Mouse (Mus musculus): ENCODE measurements around the gene Ubr4.
"Not testable (repeated sequence)": the region's sequence is repeated elsewhere in the genome, so short reads cannot be mapped to it uniquely, and the experiment has no call there.

The Ubr4 gene

DNA sequence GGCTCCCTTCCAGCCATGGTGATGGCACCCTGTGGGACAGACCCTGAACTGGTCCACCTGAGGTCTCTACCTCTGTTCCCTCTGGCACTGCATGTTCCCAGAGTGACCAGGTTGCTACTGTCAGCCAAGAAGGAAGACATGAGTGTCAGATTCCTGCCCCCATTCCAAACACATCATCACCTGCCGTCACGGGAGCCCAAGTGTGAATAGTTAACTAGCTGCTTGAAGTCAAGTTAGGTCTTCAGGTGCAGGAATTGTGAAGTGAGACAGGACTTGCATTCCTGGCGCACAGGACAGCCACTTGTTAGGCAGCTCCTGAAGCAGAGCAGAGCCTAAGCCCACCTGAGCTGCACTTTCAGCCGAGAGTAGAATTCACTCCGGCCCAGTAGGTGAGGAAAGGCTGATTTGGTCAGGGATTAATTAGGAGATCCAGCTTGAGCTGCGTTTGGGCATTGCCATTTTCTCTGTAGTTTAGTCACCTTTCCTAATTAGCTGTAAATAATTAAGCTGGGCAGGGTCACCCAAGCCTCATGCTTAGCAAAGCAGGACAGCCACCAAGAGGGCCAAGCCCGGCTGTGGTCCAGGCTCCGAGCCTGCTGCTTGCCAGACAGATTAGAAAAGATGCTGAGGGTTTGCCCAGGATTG lies 131.2 kb downstream of the Ubr4 start:
- CTCF ChIA-PET, result no interaction called here

DNA sequence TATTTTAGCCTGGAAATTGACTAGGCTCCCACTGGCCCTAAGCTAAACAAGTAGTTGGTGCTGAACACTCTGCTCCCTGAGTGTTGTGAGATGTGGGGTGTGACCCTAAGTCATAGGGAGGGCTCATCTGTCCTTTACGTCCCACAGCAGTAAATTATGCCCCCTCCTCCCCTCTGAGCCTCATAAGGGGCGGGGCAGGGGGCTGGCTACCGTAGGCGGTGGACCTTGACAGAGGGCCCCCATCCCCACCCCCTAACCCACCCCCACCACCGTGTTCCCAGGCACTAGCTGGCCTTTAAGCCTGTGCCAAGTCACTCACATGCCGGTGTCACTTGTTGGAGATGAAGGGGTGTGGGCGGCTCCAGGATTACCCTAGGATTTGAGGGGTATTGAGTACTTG lies 132.1 kb downstream of the Ubr4 start:
- CTCF ChIA-PET, result no interaction called here

DNA sequence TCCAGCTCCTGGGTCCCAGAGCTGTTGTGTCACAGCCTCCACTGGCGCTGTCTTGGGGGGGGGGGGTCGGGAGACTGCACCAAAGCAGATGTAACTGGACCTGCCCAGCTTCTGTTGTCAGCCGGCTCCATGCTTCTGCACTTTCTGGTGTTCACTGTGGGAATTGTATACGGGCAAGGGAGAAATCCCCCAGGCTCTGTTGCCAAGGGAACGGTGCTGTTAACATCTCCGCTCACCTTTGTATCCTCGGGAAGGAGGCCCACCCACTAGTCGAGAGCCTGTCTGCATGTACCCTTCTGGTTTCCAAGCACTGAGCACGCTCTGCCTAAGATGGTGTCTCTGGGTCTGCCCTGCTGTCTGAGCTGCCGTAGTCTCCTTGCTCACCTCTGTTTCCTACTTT lies 134.7 kb downstream of the Ubr4 start:
- CTCF ChIA-PET, result no interaction called here

DNA sequence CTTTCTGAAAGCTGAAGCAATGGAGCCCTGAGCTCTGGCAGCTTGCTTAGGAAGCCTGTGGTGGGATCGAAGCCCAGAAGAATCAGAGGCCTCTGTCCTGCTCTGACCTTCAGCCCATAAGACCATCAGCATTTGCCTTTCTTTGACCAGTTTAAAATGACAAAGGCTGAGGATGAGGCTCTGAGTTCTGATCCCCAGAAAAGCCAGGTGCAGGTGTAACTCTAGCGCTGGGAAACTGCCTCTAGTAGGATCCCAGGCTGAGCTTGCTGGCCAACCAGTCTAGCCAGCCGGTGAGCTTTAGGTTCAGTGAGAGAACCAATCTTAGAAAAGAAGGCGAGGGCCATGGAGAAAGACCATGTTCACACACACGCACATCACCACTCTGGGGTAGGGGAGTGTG lies 135.9 kb downstream of the Ubr4 start:
- CTCF ChIA-PET, result no interaction called here

DNA sequence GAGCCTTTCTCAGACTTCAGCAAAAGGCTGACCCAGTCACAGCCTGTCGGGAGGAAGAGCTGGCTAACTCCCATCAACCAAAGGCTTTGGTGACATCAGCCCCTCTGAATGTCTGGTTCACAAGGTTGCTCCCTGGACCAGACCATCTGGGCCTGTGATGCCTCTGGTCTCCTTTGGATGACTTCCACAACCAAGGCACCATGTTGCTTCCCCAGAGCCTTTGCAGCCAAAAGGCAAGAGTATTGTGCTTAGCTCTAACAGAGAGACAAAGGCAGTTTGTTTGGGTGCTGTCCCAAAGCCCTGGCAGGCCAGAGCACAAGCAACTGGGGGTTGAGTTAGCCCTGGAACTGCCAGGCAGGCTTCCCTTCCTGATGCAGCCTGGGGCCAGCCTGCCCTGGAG lies 137.5 kb downstream of the Ubr4 start:
- CTCF ChIA-PET, result no interaction called here

DNA sequence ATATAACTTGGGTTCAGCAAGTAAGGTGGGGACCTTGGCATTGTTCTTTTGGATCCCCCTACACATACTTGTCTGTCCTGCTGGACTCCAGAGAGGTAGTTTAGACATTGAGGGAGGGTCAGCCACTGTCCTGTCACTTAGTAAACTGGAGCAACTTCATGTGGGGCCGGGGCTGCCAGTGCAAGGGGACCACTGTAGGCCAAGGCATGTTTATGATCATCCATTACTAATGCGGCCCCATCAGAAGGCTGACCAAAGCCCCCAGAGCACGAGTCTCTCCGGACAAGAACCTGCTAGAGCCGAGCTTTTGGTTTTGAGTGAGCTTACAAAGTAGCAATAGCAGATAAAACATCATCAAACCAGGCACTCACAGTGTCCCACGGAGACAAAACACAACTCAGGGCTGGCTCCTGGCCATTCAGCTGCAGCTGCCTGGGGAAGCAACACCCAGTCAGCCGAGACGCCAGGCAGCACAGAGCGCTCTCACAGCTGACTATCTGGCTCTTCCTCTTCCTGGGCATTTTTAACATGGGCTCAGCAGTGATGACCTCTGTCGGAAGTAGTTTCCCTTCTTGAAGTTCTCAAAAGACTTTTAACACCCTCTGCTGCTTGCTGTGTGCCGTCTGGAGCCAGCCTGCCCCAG lies 138.1 kb downstream of the Ubr4 start:
- CTCF ChIA-PET, result no interaction called here

DNA sequence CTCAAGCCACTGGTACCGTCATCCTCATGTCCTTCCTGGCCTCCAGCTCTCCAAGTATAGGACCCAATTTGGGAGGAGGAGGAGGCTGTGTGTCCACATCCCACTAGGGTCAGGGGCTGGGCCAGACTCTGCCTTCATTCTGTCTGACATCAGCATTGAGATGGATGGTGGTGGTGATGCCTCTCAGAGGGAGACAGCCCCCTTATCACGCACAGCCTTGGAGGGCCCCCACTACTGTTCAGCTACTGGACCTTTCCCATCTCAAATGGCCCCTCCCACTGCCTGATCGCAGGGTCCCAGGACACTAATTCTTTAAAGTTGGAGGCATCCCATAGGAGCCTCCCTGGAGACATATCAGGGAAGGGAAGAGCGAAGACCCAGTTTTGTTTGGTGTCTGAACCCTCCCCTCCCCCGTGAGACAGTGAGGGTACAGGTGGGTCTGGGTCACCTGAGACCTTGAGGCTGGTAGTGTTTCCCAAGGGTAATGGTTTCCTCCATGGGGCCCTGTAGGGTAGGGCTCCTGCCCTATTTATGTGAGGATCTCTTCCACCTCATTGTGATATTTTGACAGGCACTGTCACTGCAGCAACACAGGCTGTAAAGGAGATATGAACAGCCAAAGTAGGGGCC lies 139.2 kb downstream of the Ubr4 start:
- CTCF ChIA-PET, result no interaction called here

DNA sequence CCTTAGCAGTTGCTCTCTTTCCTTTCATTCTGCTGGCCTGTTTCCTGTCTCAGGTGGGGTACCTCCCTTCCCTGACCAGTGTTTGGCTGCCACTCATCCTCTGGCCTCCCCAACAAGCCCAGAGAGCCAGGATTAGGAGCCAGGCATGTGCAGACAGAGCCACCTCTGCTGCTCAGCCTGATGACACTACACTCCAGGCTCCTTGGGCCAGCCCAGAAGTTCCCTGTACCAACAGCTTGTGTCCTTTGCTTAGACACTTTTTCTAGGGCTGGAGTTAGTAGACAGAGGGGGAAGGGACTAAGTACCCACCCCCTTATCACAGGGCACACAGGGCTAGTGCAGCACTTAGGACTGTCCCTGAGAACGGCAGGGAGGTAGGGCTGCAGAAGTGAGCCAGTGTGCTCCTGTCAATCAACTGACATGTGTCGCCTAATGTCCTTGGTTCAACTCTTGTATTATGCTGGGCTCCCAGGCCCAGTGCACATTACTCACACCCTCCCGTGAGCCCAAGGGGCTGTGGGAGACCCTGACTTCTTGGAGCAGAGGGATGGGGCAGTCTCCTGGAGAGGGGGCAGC lies 139.9 kb downstream of the Ubr4 start:
- CTCF ChIA-PET, result interaction anchor here (0.6 kb wide), 1 partner anchor 679 kb away, joined by 8 read pairs; no protein-coding TSS in a partner anchor

DNA sequence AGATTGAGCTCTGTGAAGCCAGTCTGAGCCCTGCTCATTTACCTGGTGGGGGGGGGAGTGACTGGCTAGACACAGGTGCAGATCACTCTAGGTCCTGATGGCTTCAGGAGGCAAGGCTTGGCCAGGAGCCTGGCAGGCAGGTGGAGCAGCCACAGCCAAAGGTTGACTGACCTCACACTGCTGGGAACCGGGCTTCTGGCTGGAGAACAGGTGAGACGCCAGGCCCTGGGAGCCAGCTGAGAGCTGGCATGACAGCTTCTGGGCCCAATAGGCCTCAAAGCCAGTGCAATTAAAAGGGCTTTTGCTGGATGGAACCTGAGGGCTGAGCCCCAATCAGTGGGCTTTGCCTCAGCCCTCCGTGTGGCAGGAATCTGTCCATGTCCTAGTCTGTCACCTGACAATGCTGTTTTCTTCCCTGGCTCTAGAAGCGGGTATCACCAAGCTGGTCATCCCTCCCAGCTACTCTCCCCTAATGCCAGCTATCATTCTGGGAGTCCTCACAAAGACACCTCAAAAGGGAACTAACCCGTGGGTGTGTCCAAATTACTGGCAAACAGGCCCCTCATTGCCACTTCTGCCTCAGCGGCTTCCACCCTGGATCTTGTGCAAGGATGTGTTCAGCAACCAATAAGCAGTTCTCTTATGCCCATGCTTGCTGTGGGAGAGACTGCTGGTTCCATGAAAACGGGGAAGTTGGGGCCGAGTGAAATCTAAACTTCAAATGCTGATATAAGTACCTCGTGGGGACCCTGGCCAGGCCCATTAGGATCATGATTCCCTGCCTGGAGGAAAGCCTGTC lies 141.0 kb downstream of the Ubr4 start:
- CTCF ChIA-PET, result interaction anchor here (0.6 kb wide), 1 partner anchor 16 kb away, joined by 8 read pairs; no protein-coding TSS in a partner anchor

DNA sequence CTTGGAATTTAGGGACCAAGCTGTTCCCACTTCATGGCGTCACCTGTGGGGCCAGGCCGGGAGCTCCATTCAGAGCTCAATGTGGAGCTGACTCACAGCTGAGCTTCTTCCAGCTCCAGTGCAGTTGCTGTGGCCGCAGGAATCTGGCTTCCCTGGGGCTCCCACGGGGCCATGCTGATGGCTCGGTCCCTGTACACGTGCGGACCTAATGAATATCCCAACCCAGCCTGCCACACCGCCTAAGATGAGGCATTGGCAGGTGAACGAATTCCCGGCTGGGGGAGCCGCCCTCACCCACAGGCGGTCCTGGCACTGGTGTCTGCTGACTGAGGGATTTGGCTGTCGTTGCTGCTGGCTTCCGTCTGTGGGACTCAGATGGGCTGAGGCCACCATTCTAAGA lies 148.4 kb downstream of the Ubr4 start:
- CTCF ChIA-PET, result no interaction called here

DNA sequence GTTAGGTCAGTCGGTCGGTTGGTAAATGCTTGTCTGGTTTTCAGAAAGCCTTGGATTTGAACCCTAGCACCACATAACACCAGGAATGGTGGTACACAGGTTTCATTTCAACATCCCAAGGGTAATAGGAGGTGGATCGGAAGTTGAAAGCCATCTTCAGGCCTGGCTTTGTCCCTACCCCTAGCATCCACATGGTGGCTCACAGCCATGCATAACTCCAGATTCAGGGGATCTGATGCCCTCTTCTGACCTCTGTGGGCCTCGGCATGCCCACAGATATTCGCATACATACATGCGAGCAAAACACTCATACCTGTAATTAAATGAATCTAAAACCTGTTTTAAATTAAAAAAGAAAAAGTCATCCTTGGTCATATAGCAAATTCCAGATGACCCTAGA lies 149.3 kb downstream of the Ubr4 start:
- CTCF ChIA-PET, result no interaction called here

DNA sequence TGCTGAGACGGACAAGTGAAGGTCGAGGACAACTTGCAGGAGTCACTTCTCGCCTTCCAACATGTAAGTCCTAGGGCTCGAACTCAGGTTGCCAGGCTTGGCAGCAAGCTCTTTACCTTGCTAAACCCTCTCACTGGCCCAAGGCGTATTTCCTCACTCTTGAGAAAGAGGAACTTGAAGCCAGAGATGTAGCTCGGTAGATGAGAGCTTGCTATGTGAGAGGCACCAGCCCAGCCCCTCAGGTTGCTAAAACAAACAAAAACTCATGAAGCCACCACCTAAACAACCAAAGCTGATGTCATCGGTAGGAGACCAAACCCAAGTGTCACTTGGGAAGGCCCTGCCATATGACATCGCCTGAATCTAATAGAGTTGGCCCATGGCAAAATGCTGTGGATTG lies 151.5 kb downstream of the Ubr4 start:
- CTCF ChIA-PET, result no interaction called here

DNA sequence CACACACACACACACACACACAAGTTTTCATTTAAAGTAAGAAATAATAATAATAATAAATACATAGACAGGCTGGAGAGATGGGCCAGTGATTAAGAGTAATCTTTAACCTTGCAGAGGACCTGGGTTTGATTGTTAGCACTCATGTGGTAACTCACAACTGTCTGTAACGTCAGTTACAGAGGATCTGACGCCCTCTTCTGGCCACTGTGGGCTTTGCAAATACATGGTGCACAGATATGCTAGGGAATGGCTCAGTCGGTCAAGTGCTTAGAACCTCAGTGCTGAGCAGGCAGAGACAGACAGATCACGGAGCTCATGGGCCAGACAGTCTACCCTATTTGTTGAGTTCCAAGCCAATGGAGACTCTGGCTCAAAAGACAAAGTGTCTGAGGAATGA lies 153.3 kb downstream of the Ubr4 start:
- CTCF ChIA-PET, result no interaction called here

DNA sequence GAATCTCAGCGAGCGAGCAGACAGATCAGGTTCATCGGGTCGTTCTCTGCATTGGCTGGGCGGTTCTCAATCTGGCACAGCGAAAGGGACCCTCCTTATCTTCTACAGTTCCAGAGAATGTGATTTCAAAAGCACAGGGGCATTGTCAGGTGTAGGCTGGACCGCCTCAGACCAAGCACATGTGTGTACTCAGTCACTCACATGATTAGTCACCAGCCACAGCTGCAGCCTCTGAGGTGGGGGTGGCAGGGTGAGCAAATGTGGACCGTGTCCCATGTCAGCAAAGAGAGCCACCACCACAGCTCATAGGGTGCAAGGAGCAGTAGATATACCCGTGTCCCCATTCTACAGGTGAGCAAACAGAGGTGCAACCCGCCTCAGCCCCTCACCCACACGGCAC lies 154.3 kb downstream of the Ubr4 start:
- CTCF ChIA-PET, result no interaction called here

DNA sequence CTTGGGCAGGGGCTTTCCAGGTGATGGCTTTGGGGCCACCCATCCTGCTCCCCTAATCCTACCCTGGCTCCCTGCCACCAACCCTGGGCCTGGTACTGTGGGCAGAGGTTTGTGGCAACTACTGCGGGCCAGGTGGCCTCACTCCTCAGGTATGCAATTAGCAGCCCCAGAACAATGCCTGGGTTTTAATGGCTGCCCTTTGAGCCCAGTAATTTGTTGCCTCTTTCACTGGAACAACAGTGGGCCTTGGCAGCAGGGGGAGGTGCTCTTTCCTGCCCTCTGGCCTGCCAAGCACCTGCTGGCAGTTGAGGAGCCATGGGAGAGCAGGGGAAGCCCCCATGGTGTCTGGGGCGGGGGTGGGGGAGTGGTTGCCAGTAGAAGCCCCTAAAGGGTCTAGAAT lies 156.7 kb downstream of the Ubr4 start:
- CTCF ChIA-PET, result interaction anchor here (0.6 kb wide), 1 partner anchor 16 kb away, joined by 8 read pairs; no protein-coding TSS in a partner anchor

DNA sequence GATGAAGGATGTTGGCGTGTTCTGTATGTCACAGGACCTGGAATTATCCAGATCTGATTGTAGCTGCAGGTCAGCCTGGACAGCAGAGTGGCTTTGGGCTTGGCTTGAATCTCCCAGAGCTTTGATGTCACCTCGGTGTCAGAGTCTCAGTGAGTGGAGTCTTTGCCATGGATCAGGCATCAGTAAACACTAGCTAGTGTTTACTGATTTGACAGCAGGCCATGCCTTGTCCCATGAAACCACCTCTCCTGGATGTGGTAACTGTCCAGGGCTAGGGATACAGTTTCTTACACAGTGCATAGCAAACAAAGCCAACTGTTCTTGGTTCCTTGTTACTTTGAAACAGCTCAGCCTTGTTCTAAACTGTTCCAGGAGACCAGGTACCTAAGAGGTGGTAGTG lies 159.1 kb downstream of the Ubr4 start:
- CTCF ChIA-PET, result no interaction called here

DNA sequence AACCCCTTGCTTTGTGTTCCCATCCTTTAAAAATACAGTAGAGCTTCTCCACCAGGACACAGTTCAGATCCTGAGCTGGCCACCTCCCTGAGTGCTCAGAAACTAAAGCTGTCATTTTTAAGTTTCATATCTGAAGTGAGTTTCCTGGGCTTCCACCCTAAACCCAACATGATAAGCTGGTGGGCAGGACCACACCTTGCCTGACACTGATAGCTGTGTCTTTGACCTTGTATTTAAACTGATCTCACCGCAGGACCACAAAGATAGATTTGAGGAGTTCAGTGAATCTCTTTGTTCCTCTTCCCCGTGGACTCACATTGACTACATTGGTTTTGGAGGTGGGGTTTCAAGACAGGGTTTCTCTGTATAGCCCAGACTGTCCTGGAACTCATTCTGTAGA lies 160.6 kb downstream of the Ubr4 start:
- CTCF ChIA-PET, result no interaction called here

DNA sequence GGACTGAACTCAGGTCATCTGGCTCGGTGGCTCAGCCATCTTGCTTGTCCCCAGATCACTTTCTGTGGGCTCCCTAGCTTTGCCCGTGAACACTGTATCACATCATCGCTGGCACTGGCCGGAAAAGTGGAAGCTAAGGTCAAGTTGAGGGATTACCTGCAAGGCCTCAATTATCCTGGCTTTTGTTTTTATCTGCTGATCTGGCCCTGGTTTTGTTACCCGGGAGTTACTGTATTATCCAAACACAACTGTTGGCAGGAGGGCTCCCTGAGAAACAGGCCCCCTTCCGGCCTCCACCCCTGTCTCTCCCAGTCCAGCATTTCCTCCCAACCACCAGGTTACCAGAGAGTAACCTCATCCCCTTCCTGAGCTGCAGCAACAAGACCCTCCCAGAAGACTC lies 166.8 kb downstream of the Ubr4 start:
- CTCF ChIA-PET, result interaction anchor here (0.7 kb wide), 1 partner anchor 235 kb away, joined by 3 read pairs; no protein-coding TSS in a partner anchor

DNA sequence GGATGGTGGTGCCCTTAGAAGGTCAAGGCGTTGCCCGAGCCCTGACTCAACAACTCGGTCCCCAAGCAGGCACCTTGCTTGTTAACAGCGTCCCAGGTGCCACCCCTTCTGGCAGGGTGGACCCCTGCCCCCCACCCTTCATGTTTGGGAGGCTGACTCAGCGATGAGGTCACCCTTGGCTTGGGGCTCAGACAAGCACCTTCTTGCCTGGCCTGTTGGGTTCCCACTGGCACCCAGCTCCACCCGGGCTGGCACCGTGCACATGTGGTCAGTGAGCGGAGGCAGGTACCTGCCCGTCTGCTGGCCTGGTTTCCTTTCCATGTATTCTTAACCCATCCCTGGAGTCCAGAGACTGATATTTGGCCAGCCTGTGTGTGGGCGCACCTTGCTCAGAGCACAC lies 169.5 kb downstream of the Ubr4 start:
- CTCF ChIA-PET, result no interaction called here

DNA sequence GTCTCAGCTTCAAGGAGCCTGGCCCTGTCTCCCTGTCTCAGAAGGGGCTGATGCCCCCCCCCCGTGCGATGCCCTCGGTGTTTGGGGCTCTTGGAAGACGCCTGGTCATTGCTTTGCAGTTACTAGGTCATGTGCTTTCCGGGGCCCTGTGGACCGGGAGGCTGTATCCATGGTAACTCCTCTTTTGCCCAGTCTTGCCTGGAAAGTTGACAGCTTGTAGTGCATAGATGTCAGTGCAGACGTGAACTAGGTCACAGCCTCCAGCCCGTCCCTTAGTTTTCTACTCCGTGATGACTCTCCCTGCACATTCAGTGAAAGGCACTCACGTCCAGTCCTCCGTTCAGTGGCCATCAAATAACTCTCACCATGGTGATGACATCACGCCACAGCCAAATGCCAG lies 174.1 kb downstream of the Ubr4 start:
- CTCF ChIA-PET, result no interaction called here

DNA sequence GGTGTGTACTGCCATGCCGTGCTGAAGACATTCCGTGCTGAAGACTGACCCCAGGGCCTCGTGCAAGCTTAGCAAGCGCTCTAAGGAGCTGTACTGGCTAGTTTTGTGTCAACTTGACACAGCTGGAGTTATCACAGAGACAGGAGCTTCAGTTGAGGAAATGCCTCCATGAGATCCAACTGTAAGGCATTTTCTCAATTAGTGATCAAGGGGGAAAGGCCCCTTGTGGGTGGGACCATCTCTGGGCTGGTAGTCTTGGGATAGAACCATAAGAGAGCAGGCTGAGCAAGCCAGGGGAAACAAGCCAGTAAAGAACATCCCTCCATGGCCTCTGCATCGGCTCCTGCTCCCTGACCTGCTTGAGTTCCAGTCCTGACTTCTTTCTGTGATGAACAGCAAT lies 177.8 kb downstream of the Ubr4 start, which contains the start of gene Iffo2:
Gene Iffo2 (plus strand): TSS at position 301 of the 400 bp plus-strand sequence.
- CTCF ChIA-PET, result not testable (repeated sequence)

DNA sequence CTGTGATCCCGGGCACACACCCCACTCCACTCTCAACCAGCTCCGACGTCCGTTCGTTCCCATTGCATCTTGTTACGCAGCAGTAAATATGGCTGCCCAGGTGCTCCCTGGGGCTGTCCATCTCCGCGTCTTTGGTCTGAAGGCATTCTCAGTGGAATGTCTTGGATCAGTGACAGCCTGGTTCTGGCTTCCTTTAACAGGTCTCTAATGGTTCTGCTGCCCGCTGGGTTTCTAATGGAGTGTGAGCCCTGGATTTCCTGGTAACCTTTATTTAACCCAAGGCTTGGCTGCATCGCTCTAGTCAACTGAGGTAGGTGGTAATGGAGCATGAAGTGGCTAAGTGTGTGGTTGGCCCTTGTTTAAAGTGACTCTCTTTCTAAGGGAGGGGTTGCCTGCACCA lies 179.7 kb downstream of the Ubr4 start:
- CTCF ChIA-PET, result no interaction called here
